Mouse (Mus musculus): ENCODE results near the gene Snrk. TPM values are rescaled to one million over a fixed set of nuclear protein-coding genes. Genes with fewer than 3 reads are reported as not detected.
A peak's percentile ranks its signal among the peaks of the same experiment; 100 is the strongest.

Gene Snrk
- polyA plus RNA-seq, 1 experiment from 2014 or later = 31.3 TPM

DNA sequence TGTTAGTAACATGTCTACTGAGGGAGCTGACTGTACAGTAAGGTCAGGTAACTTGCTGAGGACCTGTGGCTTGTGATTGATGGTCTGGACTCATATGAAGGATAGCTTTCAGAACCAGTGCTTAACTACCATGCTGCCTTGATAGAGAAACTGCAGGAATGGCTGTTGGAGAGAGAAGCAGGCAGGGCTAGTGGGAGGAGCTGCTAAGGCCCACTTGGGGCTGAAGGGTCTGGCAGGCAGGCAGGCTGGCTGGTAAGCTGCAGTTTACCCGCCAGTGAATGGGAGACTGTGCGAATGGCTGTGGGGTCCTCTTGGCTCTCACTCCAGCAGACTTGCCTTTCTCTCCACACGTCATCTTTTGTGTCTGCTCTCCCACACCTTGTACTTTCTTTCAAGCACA lies 13.6 kb downstream of the Snrk start:
- Histone ChIP-seq H3K27ac (replicated peaks in 1 of 2; ENCODE audit: control insufficient read depth in 1 of 2, insufficient read depth in 1 of 2, low read depth in 2 of 2, low read length in 2 of 2) (0 out of 4 replicates have a peak overlapping the region, but pooled peaks of 1 of the 2 experiments have one; percentile 15), H3K27me3 (ENCODE audit: control insufficient read depth, insufficient read depth, low read length) (no peaks in the 10 kb centered on the region), H3K4me1 (ENCODE audit: control insufficient read depth in 2 of 2, insufficient read depth in 2 of 2, low read length in 2 of 2) (peaks cover 11 to 29% of the 10 kb centered on the region in 2 experiments), H3K4me2 (ENCODE audit: low read length) (no peak overlapping the region), H3K9ac (ENCODE audit: low read length) (no peak overlapping the region), H3K36me3 (ENCODE audit: control insufficient read depth, insufficient read depth, low read length) (peaks cover 20% of the 10 kb centered on the region; the same call in 1 of the 2 replicates), H3K4me3 (ENCODE audit: control insufficient read depth in 1 of 2, insufficient read depth in 1 of 2, low read depth in 1 of 2, low read length in 2 of 2) (no peak overlapping the region), H3K9me3 (ENCODE audit: control insufficient read depth, low read length) (no peaks in the 10 kb centered on the region)
- WGBS = 27% methylated on average over 3 of the region's 3 CpGs
- ATAC-seq (ENCODE audit: insufficient number of reproducible peaks, insufficient read depth, low FRiP score, low read depth) = no peak

DNA sequence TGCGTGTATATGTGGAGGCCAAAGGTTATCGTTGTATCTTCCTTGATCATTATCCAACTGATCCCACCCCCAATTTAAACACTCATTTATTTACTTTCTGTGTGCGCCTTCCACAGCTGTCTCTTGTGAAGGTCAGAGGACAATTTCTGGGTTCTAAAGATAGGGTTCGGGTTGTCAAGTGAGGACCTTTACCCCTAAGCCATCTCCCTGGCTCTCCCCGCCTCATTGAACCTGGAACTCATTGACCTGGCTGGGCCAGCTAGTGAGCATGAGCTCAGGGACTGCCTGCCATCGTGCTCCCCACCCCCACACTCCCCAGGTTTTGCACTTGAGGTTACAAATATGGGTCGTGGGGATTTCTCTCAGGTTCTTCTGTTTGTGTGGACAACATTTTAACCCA lies 15.1 kb downstream of the Snrk start:
- no peak for ATAC-seq (ENCODE audit: insufficient number of reproducible peaks, insufficient read depth, low FRiP score, low read depth)
- Histone ChIP-seq H3K36me3 (ENCODE audit: control insufficient read depth, insufficient read depth, low read length) (peaks cover 29% of the 10 kb centered on the region), H3K4me1 (ENCODE audit: control insufficient read depth in 2 of 2, insufficient read depth in 2 of 2, low read length in 2 of 2) (peaks cover 12 to 34% of the 10 kb centered on the region in 2 experiments), H3K4me2 (ENCODE audit: low read length) (no peak overlapping the region), H3K27ac (replicated peaks in 1 of 2; ENCODE audit: control insufficient read depth in 1 of 2, insufficient read depth in 1 of 2, low read depth in 2 of 2, low read length in 2 of 2) (no peak overlapping the region), H3K9me3 (ENCODE audit: control insufficient read depth, low read length) (no peaks in the 10 kb centered on the region), H3K27me3 (ENCODE audit: control insufficient read depth, insufficient read depth, low read length) (no peaks in the 10 kb centered on the region), H3K9ac (ENCODE audit: low read length) (no peak overlapping the region), H3K4me3 (ENCODE audit: control insufficient read depth in 1 of 2, insufficient read depth in 1 of 2, low read depth in 1 of 2, low read length in 2 of 2) (no peak overlapping the region)
- WGBS = 82% methylated on average over 7 of the region's 7 CpGs

DNA sequence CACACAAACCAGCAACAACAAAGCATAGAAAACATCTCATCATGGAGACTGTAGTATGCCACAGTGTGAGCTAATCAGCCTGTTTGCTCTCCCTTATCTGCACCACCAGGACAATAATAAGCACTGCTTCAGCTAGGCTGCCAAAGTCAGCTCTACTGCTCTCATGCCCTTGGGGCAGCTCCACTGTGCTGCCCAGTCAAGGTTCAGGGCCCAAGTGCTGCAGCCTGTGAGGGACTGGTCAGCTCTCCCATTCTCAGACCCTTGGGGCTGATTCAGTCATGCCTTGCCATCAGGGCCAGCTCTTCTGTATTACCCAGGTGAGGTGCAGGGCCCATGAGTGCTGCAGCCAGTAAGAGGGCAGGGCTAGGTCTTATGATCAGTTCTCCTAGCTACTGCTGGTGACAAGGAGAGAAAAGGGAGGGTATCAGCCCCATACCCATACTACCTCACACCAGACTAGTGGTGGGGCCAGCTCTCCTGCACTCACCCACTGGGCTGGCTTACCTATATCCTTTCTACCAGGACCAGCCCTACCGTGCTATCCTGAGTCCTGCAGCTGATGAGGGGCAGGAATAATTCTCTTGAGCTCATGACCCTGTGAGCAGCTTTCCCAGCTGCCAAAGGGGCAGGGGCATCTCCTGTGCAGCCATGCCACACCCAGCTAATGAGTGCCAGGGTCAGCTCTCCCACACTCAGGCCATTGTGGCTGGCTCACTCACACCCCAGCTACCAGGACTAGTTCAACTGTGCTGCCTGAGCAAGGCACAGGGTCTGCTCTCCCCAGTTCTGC lies 18.2 kb downstream of the Snrk start:
- Histone ChIP-seq H3K27me3 (ENCODE audit: control insufficient read depth, insufficient read depth, low read length) (no peaks in the 10 kb centered on the region), H3K4me1 (ENCODE audit: control insufficient read depth in 2 of 2, insufficient read depth in 2 of 2, low read length in 2 of 2) (peaks cover 11 to 41% of the 10 kb centered on the region in 2 experiments), H3K36me3 (ENCODE audit: control insufficient read depth, insufficient read depth, low read length) (peaks cover 44% of the 10 kb centered on the region), H3K9me3 (ENCODE audit: control insufficient read depth, low read length) (no peaks in the 10 kb centered on the region), H3K4me2 (ENCODE audit: low read length) (no peak overlapping the region), H3K27ac (replicated peaks in 1 of 2; ENCODE audit: control insufficient read depth in 1 of 2, insufficient read depth in 1 of 2, low read depth in 2 of 2, low read length in 2 of 2) (peak overlapping the region; percentile 45; a peak in 3 of 4 replicates), H3K9ac (ENCODE audit: low read length) (no peak overlapping the region), H3K4me3 (ENCODE audit: control insufficient read depth in 1 of 2, insufficient read depth in 1 of 2, low read depth in 1 of 2, low read length in 2 of 2) (no peak overlapping the region)
- WGBS = 81% methylated on average over 1 of the region's 1 CpGs
- peak; percentile 42; the same call in 1 of the 2 replicates for ATAC-seq (ENCODE audit: insufficient number of reproducible peaks, insufficient read depth, low FRiP score, low read depth)

DNA sequence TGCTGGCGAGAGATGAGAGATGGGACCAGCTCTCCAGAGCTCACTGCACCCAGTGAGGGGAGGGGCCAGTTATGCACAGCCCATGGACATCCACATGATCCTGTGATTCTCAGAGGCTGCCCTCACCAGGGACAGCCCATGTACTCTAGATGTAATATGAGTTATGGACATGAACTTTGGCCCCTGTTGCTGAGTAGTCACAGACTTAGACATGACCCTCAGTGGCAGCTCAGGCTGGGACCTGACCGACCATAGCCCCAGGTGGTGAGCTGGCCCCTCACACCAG lies 18.8 kb downstream of the Snrk start:
- H3K9ac ChIP-seq (ENCODE audit: low read length) = no peak overlapping the region
- no peak overlapping the region; a peak in 1 of 4 replicates for H3K27ac ChIP-seq (replicated peaks in 1 of 2; ENCODE audit: control insufficient read depth in 1 of 2, insufficient read depth in 1 of 2, low read depth in 2 of 2, low read length in 2 of 2)
- H3K36me3 ChIP-seq (ENCODE audit: control insufficient read depth, insufficient read depth, low read length) = peaks cover 44% of the 10 kb centered on the region
- WGBS = 77% methylated on average over 2 of the region's 2 CpGs
- H3K27me3 ChIP-seq (ENCODE audit: control insufficient read depth, insufficient read depth, low read length) = no peaks in the 10 kb centered on the region
- ATAC-seq (ENCODE audit: insufficient number of reproducible peaks, insufficient read depth, low FRiP score, low read depth) = peak; percentile 7; the same call in 1 of the 2 replicates
- peaks cover 10 to 38% of the 10 kb centered on the region in 2 experiments for H3K4me1 ChIP-seq (ENCODE audit: control insufficient read depth in 2 of 2, insufficient read depth in 2 of 2, low read length in 2 of 2)
- H3K9me3 ChIP-seq (ENCODE audit: control insufficient read depth, low read length) = no peaks in the 10 kb centered on the region
- no peak overlapping the region for H3K4me2 ChIP-seq (ENCODE audit: low read length)
- no peak overlapping the region for H3K4me3 ChIP-seq (ENCODE audit: control insufficient read depth in 1 of 2, insufficient read depth in 1 of 2, low read depth in 1 of 2, low read length in 2 of 2)

DNA sequence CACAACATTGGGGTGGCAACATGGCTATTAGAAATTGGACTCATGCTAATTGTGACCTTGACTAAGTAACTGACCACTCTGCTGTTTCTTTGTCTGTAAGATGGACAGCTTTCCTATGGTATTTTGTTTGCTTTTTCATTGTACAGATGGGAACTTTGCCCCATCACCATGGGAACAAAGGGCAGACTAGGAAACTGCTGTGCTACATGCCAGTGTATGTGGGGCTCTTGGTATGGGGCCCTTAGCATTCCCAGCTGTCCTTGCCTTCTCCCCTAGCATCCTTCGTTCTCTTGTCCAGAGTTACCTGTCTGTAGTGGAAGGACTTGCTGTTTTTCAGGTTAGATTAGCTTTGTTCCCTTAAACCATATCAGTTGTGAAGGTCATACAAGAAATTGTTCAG lies 20.9 kb downstream of the Snrk start:
- peaks cover 11 to 50% of the 10 kb centered on the region in 2 experiments for H3K4me1 ChIP-seq (ENCODE audit: control insufficient read depth in 2 of 2, insufficient read depth in 2 of 2, low read length in 2 of 2)

DNA sequence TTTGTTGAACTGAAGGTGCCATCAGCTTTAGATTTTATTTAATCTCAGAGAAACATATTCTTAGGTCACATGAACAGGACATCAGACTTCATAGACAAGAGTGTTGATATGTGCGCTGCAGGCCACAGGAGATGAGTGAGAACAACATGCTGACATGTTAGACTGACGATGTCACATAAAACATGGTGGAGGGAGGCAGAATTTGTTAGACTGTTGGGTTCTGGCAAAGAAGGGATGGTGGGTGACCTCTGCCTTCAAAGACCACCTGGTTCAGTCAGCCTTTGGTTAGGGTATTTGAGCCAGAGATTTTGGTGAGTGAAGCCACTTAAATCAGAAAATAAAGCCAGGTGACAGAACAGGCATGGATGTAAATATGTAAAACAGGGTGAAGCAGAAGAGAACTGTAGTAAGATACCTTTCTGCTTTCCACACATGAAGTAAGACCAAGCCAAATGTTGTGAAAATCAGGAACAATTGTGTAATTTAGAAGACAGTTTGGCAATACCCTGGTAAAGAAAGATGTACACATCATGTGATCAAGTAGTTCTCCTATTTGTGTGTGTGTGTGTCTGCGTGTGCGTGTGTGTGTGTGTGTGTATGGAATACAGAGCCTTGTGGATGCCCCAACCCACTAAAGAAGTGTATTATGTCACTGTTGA lies 21.4 kb downstream of the Snrk start:
- Histone ChIP-seq H3K4me1 (ENCODE audit: control insufficient read depth in 2 of 2, insufficient read depth in 2 of 2, low read length in 2 of 2) (peaks cover 11 to 53% of the 10 kb centered on the region in 2 experiments), H3K9me3 (ENCODE audit: control insufficient read depth, low read length) (no peaks in the 10 kb centered on the region), H3K9ac (ENCODE audit: low read length) (no peak overlapping the region), H3K36me3 (ENCODE audit: control insufficient read depth, insufficient read depth, low read length) (peaks cover 35% of the 10 kb centered on the region), H3K4me3 (ENCODE audit: control insufficient read depth in 1 of 2, insufficient read depth in 1 of 2, low read depth in 1 of 2, low read length in 2 of 2) (no peak overlapping the region), H3K27ac (replicated peaks in 1 of 2; ENCODE audit: control insufficient read depth in 1 of 2, insufficient read depth in 1 of 2, low read depth in 2 of 2, low read length in 2 of 2) (no peak overlapping the region), H3K4me2 (ENCODE audit: low read length) (no peak overlapping the region), H3K27me3 (ENCODE audit: control insufficient read depth, insufficient read depth, low read length) (no peaks in the 10 kb centered on the region)
- ATAC-seq (ENCODE audit: insufficient number of reproducible peaks, insufficient read depth, low FRiP score, low read depth) = no peak
- 83% methylated on average over 4 of the region's 4 CpGs for WGBS

More for the DNA sequence above, 20.9 kb downstream of the Snrk start:
- Histone ChIP-seq H3K36me3 (ENCODE audit: control insufficient read depth, insufficient read depth, low read length) (peaks cover 39% of the 10 kb centered on the region), H3K27ac (replicated peaks in 1 of 2; ENCODE audit: control insufficient read depth in 1 of 2, insufficient read depth in 1 of 2, low read depth in 2 of 2, low read length in 2 of 2) (no peak overlapping the region), H3K9ac (ENCODE audit: low read length) (no peak overlapping the region), H3K4me3 (ENCODE audit: control insufficient read depth in 1 of 2, insufficient read depth in 1 of 2, low read depth in 1 of 2, low read length in 2 of 2) (no peak overlapping the region), H3K4me2 (ENCODE audit: low read length) (no peak overlapping the region), H3K27me3 (ENCODE audit: control insufficient read depth, insufficient read depth, low read length) (no peaks in the 10 kb centered on the region), H3K9me3 (ENCODE audit: control insufficient read depth, low read length) (no peaks in the 10 kb centered on the region)
- 90% methylated on average over 1 of the region's 1 CpGs for WGBS
- no peak for ATAC-seq (ENCODE audit: insufficient number of reproducible peaks, insufficient read depth, low FRiP score, low read depth)

DNA sequence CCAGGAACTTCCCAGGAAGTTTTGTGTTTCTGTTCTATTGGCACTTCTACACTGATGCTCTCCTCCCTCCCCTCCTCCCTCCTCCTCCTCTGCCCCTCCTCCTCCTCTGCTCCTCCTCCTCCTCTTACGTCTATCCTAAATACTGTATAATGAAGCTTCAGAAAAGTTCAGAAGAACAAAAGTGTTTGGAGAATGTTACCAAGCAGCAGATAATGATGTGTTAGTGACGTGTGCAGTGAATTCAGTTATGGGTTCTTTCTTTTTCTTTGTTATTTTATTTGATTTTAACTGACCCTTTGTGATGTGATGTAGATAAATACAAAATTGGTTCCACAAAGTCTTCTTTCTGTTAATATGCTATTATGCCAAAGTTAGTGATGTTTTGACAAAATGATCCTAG lies 22.2 kb downstream of the Snrk start:
- Histone ChIP-seq H3K27ac (replicated peaks in 1 of 2; ENCODE audit: control insufficient read depth in 1 of 2, insufficient read depth in 1 of 2, low read depth in 2 of 2, low read length in 2 of 2) (no peak overlapping the region), H3K4me2 (ENCODE audit: low read length) (no peak overlapping the region), H3K27me3 (ENCODE audit: control insufficient read depth, insufficient read depth, low read length) (no peaks in the 10 kb centered on the region), H3K9me3 (ENCODE audit: control insufficient read depth, low read length) (no peaks in the 10 kb centered on the region), H3K9ac (ENCODE audit: low read length) (no peak overlapping the region), H3K36me3 (ENCODE audit: control insufficient read depth, insufficient read depth, low read length) (peaks cover 42% of the 10 kb centered on the region), H3K4me1 (ENCODE audit: control insufficient read depth in 2 of 2, insufficient read depth in 2 of 2, low read length in 2 of 2) (peaks cover 11 to 53% of the 10 kb centered on the region in 2 experiments), H3K4me3 (ENCODE audit: control insufficient read depth in 1 of 2, insufficient read depth in 1 of 2, low read depth in 1 of 2, low read length in 2 of 2) (no peak overlapping the region)
- 62% methylated on average over 2 of the region's 2 CpGs for WGBS
- ATAC-seq (ENCODE audit: insufficient number of reproducible peaks, insufficient read depth, low FRiP score, low read depth) = no peak

Data from heart, embryonic 14.5 days (tissue).